Mouse (Mus musculus): ENCODE measurements around the gene Cd300ld. TPM values are rescaled to one million over a fixed set of nuclear protein-coding genes. Genes with fewer than 3 reads are reported as not detected.
"Not testable (repeated sequence)": the region's sequence is repeated elsewhere in the genome, so short reads cannot be mapped to it uniquely, and the experiment has no call there.

Gene Cd300ld
- 0.19 TPM in 1 of 2 replicates, not detected in the other for polyA plus RNA-seq (2015; fragmentation: Nextera tagmentation; extraction: Ambion mirVana)

DNA sequence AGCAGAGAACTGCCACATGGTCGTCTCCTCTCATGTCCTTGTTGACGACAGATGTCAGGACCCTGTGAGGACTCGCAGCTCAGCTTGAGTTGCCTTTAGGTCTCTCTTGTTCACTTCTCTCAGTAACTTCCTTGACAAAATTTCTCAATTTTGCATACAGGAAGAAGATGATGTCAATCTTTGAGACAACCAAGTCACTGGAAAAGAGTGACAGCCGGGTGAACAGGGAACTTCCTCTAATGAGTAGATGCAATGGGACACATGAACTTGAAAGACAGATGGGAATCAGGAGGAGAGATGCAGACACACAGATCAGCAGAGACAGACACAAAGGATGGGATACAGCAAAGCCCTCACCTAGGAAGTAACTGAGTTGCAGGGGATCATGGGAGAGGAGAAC lies at the start of gene Cd300ld:
Gene Cd300ld, minus strand, starts transcription at position 130 of the 400 bp plus-strand sequence.
- H3K9me3 ChIP-seq (replicated peaks): no peaks in the 10 kb centered on the region
- no peaks in the 10 kb centered on the region for H3K36me3 ChIP-seq
- no peaks in the 10 kb centered on the region for H3K27me3 ChIP-seq (replicated peaks)
- no peaks in the 10 kb centered on the region for H3K4me1 ChIP-seq
- 86% methylated on average over 4 of the region's 4 CpGs for whole genome bisulfite sequencing
- H3K9ac ChIP-seq (replicated peaks): no peak within 1 kb of the TSS
- H3K27ac ChIP-seq (replicated peaks): no peak within 1 kb of the TSS
- no peak within 1 kb of the TSS for H3K4me3 ChIP-seq (replicated peaks)
- no peak for ATAC-seq (ENCODE audit: low FRiP score)
- no peak within 1 kb of the TSS for H3K4me2 ChIP-seq

GRCm38 (mm10) chr11:115037669-115038068 lies 47.9 kb upstream of the Cd300ld start, which contains the start of gene Cd300ld5:
Gene Cd300ld5, minus strand, starts transcription at chr11:115037769.
- not testable (repeated sequence) for ATAC-seq (ENCODE audit: low FRiP score); H3K36me3 ChIP-seq; H3K4me3 ChIP-seq (replicated peaks); H3K27me3 ChIP-seq (replicated peaks); H3K4me2 ChIP-seq; H3K9me3 ChIP-seq (replicated peaks); H3K9ac ChIP-seq (replicated peaks); H3K27ac ChIP-seq (replicated peaks); H3K4me1 ChIP-seq
- no CpG with 5 or more reads among the region's 6 CpGs for WGBS

GRCm38 (mm10) chr11:115026912-115027311 lies 37.2 kb upstream of the Cd300ld start, which contains the start of gene Cd300ld4:
Gene Cd300ld4, minus strand, starts transcription at chr11:115027012.
- not testable (repeated sequence) for ATAC-seq (ENCODE audit: low FRiP score); H3K4me3 ChIP-seq (replicated peaks); H3K9ac ChIP-seq (replicated peaks); H3K27ac ChIP-seq (replicated peaks); H3K4me2 ChIP-seq; H3K9me3 ChIP-seq (replicated peaks); H3K4me1 ChIP-seq; H3K36me3 ChIP-seq; H3K27me3 ChIP-seq (replicated peaks)
- no CpG with 5 or more reads among the region's 6 CpGs for WGBS

GRCm38 (mm10) chr11:115016093-115016492 lies 26.4 kb upstream of the Cd300ld start, which contains the start of gene Cd300ld2:
Gene Cd300ld2, minus strand, starts transcription at chr11:115016193.
- not testable (repeated sequence) for H3K4me3 ChIP-seq (replicated peaks); H3K9me3 ChIP-seq (replicated peaks); H3K4me2 ChIP-seq; H3K9ac ChIP-seq (replicated peaks); H3K27me3 ChIP-seq (replicated peaks); ATAC-seq (ENCODE audit: low FRiP score); H3K27ac ChIP-seq (replicated peaks); H3K4me1 ChIP-seq; H3K36me3 ChIP-seq
- no CpG with 5 or more reads among the region's 7 CpGs for WGBS

GRCm38 (mm10) chr11:115004070-115004469 lies 14.3 kb upstream of the Cd300ld start:
- H3K36me3 ChIP-seq: no peaks in the 10 kb centered on the region
- H3K9me3 ChIP-seq (replicated peaks): no peaks in the 10 kb centered on the region
- no peaks in the 10 kb centered on the region for H3K4me1 ChIP-seq
- H3K9ac ChIP-seq (replicated peaks): no peak overlapping the region
- H3K4me3 ChIP-seq (replicated peaks): no peak overlapping the region
- no peak for ATAC-seq (ENCODE audit: low FRiP score)
- no peaks in the 10 kb centered on the region for H3K27me3 ChIP-seq (replicated peaks)
- no peak overlapping the region for H3K27ac ChIP-seq (replicated peaks)
- no peak overlapping the region for H3K4me2 ChIP-seq
- WGBS: 90% methylated on average over 5 of the region's 5 CpGs

GRCm38 (mm10) chr11:115001474-115002040 lies 11.8 kb upstream of the Cd300ld start, which contains the start of gene Cd300c2:
Gene Cd300c2, minus strand, starts transcription at chr11:115001880.
- H3K36me3 ChIP-seq: no peaks in the 10 kb centered on the region
- H3K27ac ChIP-seq (replicated peaks): no peak within 1 kb of the TSS
- ATAC-seq (ENCODE audit: low FRiP score): no peak
- H3K4me1 ChIP-seq: no peaks in the 10 kb centered on the region
- no peak within 1 kb of the TSS for H3K4me2 ChIP-seq
- H3K9ac ChIP-seq (replicated peaks): no peak within 1 kb of the TSS
- WGBS: 89% methylated on average over 7 of the region's 7 CpGs
- no peaks in the 10 kb centered on the region for H3K27me3 ChIP-seq (replicated peaks)
- no peak within 1 kb of the TSS for H3K4me3 ChIP-seq (replicated peaks)
- no peaks in the 10 kb centered on the region for H3K9me3 ChIP-seq (replicated peaks)

DNA sequence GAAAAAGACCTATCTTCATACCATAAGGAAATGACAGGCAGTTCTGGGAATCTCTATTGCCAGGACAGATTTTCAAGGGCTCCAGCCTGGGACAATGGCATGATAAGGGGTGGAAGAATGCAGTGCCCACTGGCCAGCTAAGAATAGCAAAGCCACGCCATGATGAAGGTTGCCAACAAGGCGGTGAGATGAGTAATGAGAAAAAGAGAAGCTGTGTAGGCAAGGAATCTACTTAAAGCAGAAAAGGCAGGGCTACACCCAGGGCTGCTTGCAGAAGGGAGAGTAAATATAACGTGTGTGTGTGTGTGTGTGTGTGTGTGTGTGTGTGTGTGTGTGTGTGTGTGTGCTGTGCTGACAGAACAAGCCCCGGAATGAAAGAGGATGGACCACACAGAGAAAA lies 7.9 kb downstream of the Cd300ld start:
- Histone ChIP-seq H3K4me3 (replicated peaks) (no peak overlapping the region), H3K4me1 (no peaks in the 10 kb centered on the region), H3K36me3 (no peaks in the 10 kb centered on the region), H3K27me3 (replicated peaks) (no peaks in the 10 kb centered on the region), H3K9me3 (replicated peaks) (0 out of 2 replicates have a peak, but pooled peaks cover 8% of the 10 kb centered on the region), H3K27ac (replicated peaks) (no peak overlapping the region), H3K4me2 (no peak overlapping the region), H3K9ac (replicated peaks) (no peak overlapping the region)
- ATAC-seq (ENCODE audit: low FRiP score): no peak
- WGBS: 89% methylated on average over 4 of the region's 4 CpGs

- H3K36me3 ChIP-seq: no peaks in the 10 kb centered on the region
- no peak overlapping the region for H3K4me3 ChIP-seq (replicated peaks)
- H3K27ac ChIP-seq (replicated peaks): no peak overlapping the region
- WGBS: 82% methylated on average over 10 of the region's 10 CpGs
- H3K9ac ChIP-seq (replicated peaks): no peak overlapping the region
- H3K4me1 ChIP-seq: no peaks in the 10 kb centered on the region
- no peak for ATAC-seq (ENCODE audit: low FRiP score)
- H3K9me3 ChIP-seq (replicated peaks): peaks cover 4% of the 10 kb centered on the region; the same call in 1 of the 2 replicates
- H3K4me2 ChIP-seq: no peak overlapping the region
- H3K27me3 ChIP-seq (replicated peaks): no peaks in the 10 kb centered on the region
These were observed 17.0 kb downstream of the Cd300ld start for GRCm38 (mm10) chr11:114972726-114973125.

DNA sequence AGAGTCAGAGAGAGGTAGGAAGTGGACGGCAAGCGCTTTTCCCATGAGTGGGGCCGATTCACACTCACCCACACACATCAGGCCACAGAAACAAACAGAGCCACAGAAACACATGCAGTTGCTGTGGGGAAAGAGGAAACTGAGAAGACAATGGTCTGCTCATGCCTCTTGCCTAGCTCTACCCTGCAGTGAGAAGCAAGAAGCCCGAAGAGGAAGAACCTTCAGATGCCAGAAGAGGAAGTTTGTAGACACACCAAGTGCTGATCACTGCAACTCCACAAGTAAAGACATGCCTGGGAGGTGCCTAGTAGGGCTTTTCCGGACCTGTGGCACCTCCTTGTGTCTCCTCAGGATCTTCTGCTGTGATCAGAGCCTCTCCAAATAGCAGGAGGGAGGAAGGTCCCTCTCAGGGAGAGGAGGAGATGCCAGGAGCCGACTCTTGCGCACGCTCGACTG lies 20.9 kb downstream of the Cd300ld start, which contains the start of gene Cd300c:
Gene Cd300c, minus strand, starts transcription at position 406 of the 456 bp plus-strand sequence.
- H3K36me3 ChIP-seq: no peaks in the 10 kb centered on the region
- ATAC-seq (ENCODE audit: low FRiP score): no peak
- 86% methylated on average over 9 of the region's 9 CpGs for WGBS

DNA sequence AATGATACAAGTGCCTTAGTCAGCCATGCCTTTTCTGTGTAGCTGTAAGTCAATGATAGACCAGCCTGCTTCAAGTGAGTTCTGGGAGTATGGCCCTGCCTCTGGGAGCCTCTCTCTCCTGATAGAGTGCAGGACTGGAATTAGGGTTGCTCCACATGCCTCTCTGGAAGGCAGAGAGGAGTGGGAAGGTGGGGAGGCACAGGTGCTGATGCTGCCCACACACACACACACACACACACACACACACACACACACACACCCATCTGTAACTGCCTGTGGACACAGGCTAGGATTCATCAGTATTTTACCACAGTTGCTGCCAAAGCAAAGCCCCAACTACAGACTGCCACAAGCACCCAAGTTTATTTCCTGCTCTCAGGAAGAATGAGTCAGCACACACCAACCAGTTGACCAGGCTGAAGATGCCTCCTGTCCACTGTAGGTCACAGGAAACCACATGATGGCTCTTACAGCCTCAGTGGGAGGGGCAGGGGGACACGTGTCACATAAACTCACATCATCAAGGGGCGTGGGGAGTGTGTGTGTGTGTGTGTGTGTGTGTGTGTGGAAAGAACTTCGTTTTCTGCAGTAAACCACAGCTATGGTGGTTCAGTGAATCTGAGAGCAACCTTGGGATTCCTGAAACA lies 24.4 kb downstream of the Cd300ld start:
- 62% methylated on average over 3 of the region's 3 CpGs for WGBS
- no peaks in the 10 kb centered on the region for H3K36me3 ChIP-seq
- H3K9me3 ChIP-seq (replicated peaks): no peaks in the 10 kb centered on the region
- H3K4me1 ChIP-seq: no peaks in the 10 kb centered on the region
- H3K27ac ChIP-seq (replicated peaks): no peak overlapping the region
- H3K9ac ChIP-seq (replicated peaks): no peak overlapping the region
- no peak overlapping the region for H3K4me2 ChIP-seq
- H3K4me3 ChIP-seq (replicated peaks): no peak overlapping the region
- no peak for ATAC-seq (ENCODE audit: low FRiP score)
- no peaks in the 10 kb centered on the region for H3K27me3 ChIP-seq (replicated peaks)

More for the DNA sequence above, 20.9 kb downstream of the Cd300ld start, which contains the start of gene Cd300c:
- H3K27me3 ChIP-seq (replicated peaks): no peaks in the 10 kb centered on the region
- no peak within 1 kb of the TSS for H3K9ac ChIP-seq (replicated peaks)
- no peaks in the 10 kb centered on the region for H3K4me1 ChIP-seq
- no peak within 1 kb of the TSS for H3K4me3 ChIP-seq (replicated peaks)
- H3K27ac ChIP-seq (replicated peaks): no peak within 1 kb of the TSS
- no peak within 1 kb of the TSS for H3K4me2 ChIP-seq
- H3K9me3 ChIP-seq (replicated peaks): peaks cover 2% of the 10 kb centered on the region; the same call in 1 of the 2 replicates

DNA sequence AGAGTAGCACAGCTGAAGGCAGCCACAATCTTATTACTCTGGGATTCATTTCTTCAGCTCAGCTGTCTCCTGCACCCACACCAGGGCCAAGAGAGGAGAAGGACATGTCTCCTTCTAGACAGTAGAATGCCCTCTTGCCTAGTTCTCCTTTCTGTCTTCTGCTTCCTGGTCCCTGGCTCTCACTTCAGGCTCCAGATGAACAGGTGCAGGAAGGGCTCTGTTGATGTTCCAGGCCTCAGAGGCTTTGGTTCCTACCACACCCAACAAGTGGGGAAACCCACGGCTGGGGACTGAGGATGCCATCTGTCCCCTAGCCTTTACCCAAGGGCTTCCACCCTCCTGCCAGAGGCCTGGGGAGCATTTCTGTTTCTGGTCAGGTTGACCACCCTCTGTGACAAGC lies 29.4 kb downstream of the Cd300ld start:
- Histone ChIP-seq H3K27ac (replicated peaks) (no peak overlapping the region), H3K27me3 (replicated peaks) (no peaks in the 10 kb centered on the region), H3K36me3 (no peaks in the 10 kb centered on the region), H3K4me3 (replicated peaks) (no peak overlapping the region), H3K4me1 (no peaks in the 10 kb centered on the region), H3K9ac (replicated peaks) (no peak overlapping the region), H3K4me2 (no peak overlapping the region), H3K9me3 (replicated peaks) (no peaks in the 10 kb centered on the region)
- ATAC-seq (ENCODE audit: low FRiP score): no peak
- 79% methylated on average over 1 of the region's 1 CpGs for WGBS

DNA sequence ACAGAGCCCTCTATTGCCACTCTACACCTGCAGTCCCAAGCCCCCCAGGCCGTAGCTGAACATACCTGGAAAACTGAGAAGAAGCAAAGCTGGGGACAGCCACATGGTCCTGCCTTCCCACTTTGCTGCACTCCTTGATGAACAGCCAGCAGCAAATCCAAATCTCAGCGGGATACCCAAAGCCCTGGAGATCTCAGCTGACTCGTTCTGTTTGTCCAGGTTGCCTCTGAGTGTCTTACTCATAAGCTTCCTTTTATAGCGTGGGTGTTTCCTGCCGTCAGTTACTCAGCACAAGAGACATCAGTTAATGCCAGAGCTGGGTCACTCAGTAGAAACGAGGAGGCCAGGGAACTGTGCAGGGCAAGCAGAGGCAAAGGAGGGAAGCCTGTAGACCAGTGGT lies 55.6 kb downstream of the Cd300ld start, which contains the start of gene Cd300lb:
Gene Cd300lb, minus strand, starts transcription at position 243 of the 400 bp plus-strand sequence.
- H3K9me3 ChIP-seq (replicated peaks): no peaks in the 10 kb centered on the region
- no peak within 1 kb of the TSS for H3K4me3 ChIP-seq (replicated peaks)
- 0 out of 2 replicates have a peak, but pooled peaks cover 2% of the 10 kb centered on the region for H3K27me3 ChIP-seq (replicated peaks)
- no peak for ATAC-seq (ENCODE audit: low FRiP score)
- H3K36me3 ChIP-seq: no peaks in the 10 kb centered on the region
- 62% methylated on average over 6 of the region's 6 CpGs for WGBS
- no peaks in the 10 kb centered on the region for H3K4me1 ChIP-seq
- no peak within 1 kb of the TSS for H3K4me2 ChIP-seq
- H3K9ac ChIP-seq (replicated peaks): no peak within 1 kb of the TSS
- no peak within 1 kb of the TSS for H3K27ac ChIP-seq (replicated peaks)
